Mouse (Mus musculus): ENCODE results near the gene Zfhx3.

DNA sequence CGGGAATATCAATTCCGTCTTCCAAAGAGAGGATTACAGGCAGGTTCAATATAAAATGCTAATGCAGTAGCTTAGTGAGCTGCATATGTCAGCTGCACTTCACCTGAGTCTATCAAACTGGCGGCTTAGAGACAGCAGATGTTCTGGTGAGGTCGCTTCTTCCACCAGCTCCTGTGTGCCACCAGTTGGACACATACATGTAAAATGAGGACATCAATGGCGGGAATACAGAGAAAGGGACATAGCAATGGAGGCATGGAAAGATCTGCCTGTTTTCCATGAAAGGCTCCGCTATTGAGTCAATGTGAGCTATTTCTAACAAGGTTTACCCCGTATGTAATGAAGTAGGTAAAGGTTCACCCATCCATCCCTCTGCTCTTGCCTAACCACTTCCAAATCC is 587.0 kb downstream of the Zfhx3 start:
- TF ChIP-seq EP300 (IDR thresholded peaks at IDR 0.05; ENCODE audit: insufficient read depth, low read depth, low read length) (no peak), CTCF (IDR thresholded peaks at IDR 0.05; ENCODE audit: low read depth, low read length) (no peak)
